Mouse (Mus musculus) myocyte (in vitro differentiated cells): Measurements from ENCODE around the gene Hmga1.

ENCODE experiments used
- CEBPB ChIP-seq: IDR thresholded peaks from 2 replicates; pipeline ENCODE4 v1.6.1; 2011; ENCODE audit warnings: mild to moderate bottlenecking, moderate library complexity; ENCODE audit not compliant: poor library complexity, insufficient read depth, severe bottlenecking
- E2F4 ChIP-seq: IDR thresholded peaks from one replicate; pipeline ENCODE4 v1.6.1; 2011; ENCODE audit warnings: mild to moderate bottlenecking, control low read depth, moderate library complexity; ENCODE audit not compliant: insufficient read depth
- MAX ChIP-seq: IDR thresholded peaks from one replicate; pipeline ENCODE4 v1.6.1; 2011; ENCODE audit warnings: low read depth, mild to moderate bottlenecking, control low read depth
- MYOD1 ChIP-seq, 3 experiments: IDR thresholded peaks; one replicate each; pipeline ENCODE4 v1.6.1; 2011; ENCODE audit warnings: control low read depth in 2 of 3, low read depth in 2 of 3, mild to moderate bottlenecking in 2 of 3, moderate library complexity in 1 of 3; ENCODE audit not compliant: insufficient read length in 2 of 3, control insufficient read depth in 1 of 3
- POLR2A ChIP-seq: IDR thresholded peaks from one replicate; pipeline ENCODE4 v1.6.1; 2011; ENCODE audit warnings: low read depth, mild to moderate bottlenecking, control low read depth, moderate library complexity; ENCODE audit not compliant: insufficient read length
- POLR2AphosphoS2 ChIP-seq: IDR thresholded peaks from one replicate; pipeline ENCODE4 v1.6.1; 2011; ENCODE audit warnings: low read depth, control low read depth; ENCODE audit not compliant: insufficient read length
- REST ChIP-seq: IDR thresholded peaks from one replicate; pipeline ENCODE4 v1.6.1; 2011; ENCODE audit warnings: mild to moderate bottlenecking, control low read depth, moderate library complexity; ENCODE audit not compliant: insufficient read depth, insufficient read length
- TCF12 ChIP-seq: IDR thresholded peaks from one replicate; pipeline ENCODE4 v1.6.1; 2011; ENCODE audit warnings: mild to moderate bottlenecking, control low read depth; ENCODE audit not compliant: poor library complexity, insufficient read depth, severe bottlenecking
- TCF3 ChIP-seq: IDR thresholded peaks from one replicate; pipeline ENCODE4 v1.6.1; 2011; ENCODE audit warnings: low read depth, control low read depth; ENCODE audit not compliant: insufficient read length
- USF1 ChIP-seq: IDR thresholded peaks from one replicate; pipeline ENCODE4 v1.6.1; 2011; ENCODE audit warnings: low read depth, mild to moderate bottlenecking, control low read depth, moderate library complexity

GRCm38 (mm10) chr17:27609576-27609975 is 53.3 kb downstream of the Hmga1 start:
- TF ChIP-seq USF1 = no peak
- no peak for TF ChIP-seq POLR2A
- no peak for TF ChIP-seq MAX
- no peak for TF ChIP-seq REST
- no peak for TF ChIP-seq TCF3
- TF ChIP-seq CEBPB = no peak
- TF ChIP-seq MYOD1 (IDR thresholded peaks at IDR 0.05; ENCODE audit: control insufficient read depth in 1 of 3, insufficient read length in 2 of 3, low read depth in 2 of 3) = no peak
- TF ChIP-seq TCF12 = no peak
- TF ChIP-seq POLR2AphosphoS2 = no peak
- TF ChIP-seq E2F4 = no peak
